Mouse (Mus musculus): ENCODE results near the gene Ilf3. TPM values are rescaled to one million over a fixed set of nuclear protein-coding genes. Genes with fewer than 3 reads are reported as not detected.

Gene Ilf3
- polyA plus RNA-seq, 1 experiment: 55.5 TPM

DNA sequence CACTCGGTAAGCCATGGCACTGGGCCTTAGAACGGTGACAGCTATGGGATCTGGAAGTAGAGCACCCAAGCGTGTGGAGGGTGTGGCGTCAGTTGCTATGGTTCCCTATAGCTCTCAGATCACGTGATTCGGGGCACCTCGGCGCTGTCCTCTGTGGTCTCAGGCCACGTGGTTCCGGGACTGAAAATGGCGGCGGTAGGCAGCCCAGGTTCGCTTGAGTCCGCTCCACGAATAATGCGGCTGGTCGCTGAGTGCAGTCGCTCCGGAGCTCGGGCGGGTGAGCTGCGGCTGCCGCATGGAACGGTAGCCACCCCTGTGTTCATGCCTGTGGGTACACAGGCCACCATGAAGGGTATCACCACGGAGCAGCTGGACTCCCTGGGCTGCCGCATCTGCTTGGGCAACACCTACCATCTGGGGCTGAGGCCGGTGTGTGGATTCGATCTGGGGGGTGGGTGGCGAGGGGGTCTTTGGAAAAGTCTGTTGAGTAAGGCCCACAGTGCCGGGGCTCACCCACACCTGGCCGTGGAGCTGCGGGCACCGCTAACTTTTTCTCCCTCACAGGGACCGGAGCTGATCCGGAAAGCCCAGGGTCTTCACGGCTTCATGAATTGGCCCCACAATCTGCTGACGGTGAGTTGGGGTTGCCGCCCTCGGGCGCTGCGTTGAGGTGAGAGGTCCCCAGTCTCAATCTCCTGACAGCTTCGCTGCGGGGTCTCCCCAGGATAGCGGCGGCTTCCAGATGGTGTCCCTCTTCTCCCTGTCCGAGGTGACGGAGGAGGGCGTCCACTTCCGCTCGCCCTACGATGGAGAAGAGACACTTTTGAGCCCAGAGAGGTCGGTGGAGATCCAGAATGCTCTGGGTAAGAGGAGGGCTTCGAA, 44.2 kb downstream of the Ilf3 start, which contains the start of gene Qtrt1:
TSS of gene Qtrt1 (plus strand) at position 169 of the 882 bp plus-strand sequence.
- H3K36me3 ChIP-seq (replicated peaks; ENCODE audit: low read length): peaks cover 32% of the 10 kb centered on the region
- H3K4me1 ChIP-seq: peaks cover 47% of the 10 kb centered on the region
- TF ChIP-seq GATA1 (IDR thresholded peaks at IDR 0.05; ENCODE audit: borderline replicate concordance, low read length) (no peak), FLI1 (IDR thresholded peaks at IDR 0.05; ENCODE audit: low read length) (no peak)
- no peaks in the 10 kb centered on the region for H3K27me3 ChIP-seq (replicated peaks)
- peak within 1 kb of the TSS; percentile 97 for H3K4me3 ChIP-seq (replicated peaks)
- H3K9me3 ChIP-seq: no peaks in the 10 kb centered on the region

- H3K4me3 ChIP-seq (replicated peaks): no peak overlapping the region
- no peaks in the 10 kb centered on the region for H3K27me3 ChIP-seq (replicated peaks)
- no peak for TF ChIP-seq FLI1 (IDR thresholded peaks at IDR 0.05; ENCODE audit: low read length)
- TF ChIP-seq GATA1 (IDR thresholded peaks at IDR 0.05; ENCODE audit: borderline replicate concordance, low read length): no peak
- H3K4me1 ChIP-seq: peaks cover 39% of the 10 kb centered on the region
- H3K9me3 ChIP-seq: no peaks in the 10 kb centered on the region
- peaks cover 80% of the 10 kb centered on the region for H3K36me3 ChIP-seq (replicated peaks; ENCODE audit: low read length)
These were observed 50.2 kb downstream of the Ilf3 start for GRCm38 (mm10) chr9:21417866-21418265.

DNA sequence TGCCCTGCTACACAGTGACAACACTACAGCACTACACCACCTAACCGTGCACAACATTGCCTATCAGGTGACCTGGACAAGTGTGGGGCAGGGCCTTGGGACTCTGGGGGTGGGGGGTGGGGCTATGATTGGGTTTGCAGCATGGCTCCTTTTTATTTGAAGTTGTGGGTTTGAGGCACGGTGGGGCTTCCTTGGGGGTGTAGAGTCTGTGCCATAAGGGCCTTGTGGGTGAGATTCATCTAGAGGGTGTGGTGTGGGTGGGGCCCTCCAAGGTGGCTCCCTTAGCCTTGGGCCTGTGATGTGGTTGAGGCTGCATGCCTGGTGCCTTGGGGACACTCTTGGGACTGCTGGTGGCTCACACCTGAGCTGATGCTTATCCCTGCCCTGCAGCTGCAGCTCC, 52.0 kb downstream of the Ilf3 start:
- Histone ChIP-seq H3K4me1 (peaks cover 39% of the 10 kb centered on the region), H3K36me3 (replicated peaks; ENCODE audit: low read length) (peaks cover 72% of the 10 kb centered on the region), H3K27me3 (replicated peaks) (no peaks in the 10 kb centered on the region), H3K9me3 (no peaks in the 10 kb centered on the region), H3K4me3 (replicated peaks) (peak overlapping the region; percentile 31)
- TF ChIP-seq GATA1 (IDR thresholded peaks at IDR 0.05; ENCODE audit: borderline replicate concordance, low read length) (no peak), FLI1 (IDR thresholded peaks at IDR 0.05; ENCODE audit: low read length) (no peak)

DNA sequence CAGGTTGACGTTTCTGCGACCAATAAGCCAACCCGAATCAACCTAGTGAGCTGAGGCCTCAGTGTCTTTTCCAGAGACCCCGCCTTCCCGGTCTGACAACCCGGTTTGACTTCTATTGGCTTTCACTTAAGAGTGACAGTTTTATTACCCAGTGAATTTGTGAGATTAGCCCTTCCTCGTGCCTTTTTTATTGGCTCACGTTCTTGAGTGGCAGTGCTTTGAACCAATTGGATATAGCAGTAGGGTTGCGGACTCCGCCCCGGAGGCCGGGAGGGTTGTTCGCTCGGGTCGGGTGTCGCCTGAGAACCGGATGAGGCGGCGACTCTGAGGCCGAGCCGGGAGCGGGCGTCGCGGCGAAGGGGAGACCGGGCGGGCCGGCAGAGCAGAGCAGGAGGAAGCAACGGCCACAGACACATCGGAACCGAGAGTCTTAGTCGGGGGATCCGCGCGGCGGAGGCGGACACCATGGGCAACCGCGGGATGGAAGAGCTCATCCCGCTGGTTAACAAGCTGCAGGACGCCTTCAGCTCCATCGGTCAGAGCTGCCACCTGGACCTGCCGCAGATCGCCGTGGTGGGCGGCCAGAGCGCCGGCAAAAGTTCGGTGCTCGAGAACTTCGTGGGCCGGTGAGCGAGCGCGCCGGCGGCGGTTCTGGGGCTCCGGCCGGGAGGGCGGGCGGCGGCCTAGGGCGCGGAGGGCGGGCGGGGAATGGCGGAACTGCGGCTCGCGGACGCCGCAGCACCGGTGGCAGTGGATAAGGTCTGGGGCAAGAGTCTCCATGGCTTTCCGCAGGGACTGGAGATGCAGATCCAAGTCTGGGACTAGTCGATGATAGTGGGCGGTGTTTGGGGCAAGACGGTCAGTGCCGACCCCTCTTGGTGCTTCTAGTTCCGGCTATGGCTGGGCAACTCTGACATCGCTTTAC, 57.2 kb downstream of the Ilf3 start, which contains the start of gene Dnm2:
TSS of gene Dnm2 (plus strand) at position 278 of the 925 bp plus-strand sequence.
- TF ChIP-seq FLI1 (IDR thresholded peaks at IDR 0.05; ENCODE audit: low read length): no peak
- Histone ChIP-seq H3K4me3 (replicated peaks) (peak within 1 kb of the TSS; percentile 99), H3K27me3 (replicated peaks) (no peaks in the 10 kb centered on the region), H3K36me3 (replicated peaks; ENCODE audit: low read length) (peaks cover 58% of the 10 kb centered on the region), H3K9me3 (no peaks in the 10 kb centered on the region), H3K4me1 (peaks cover 65% of the 10 kb centered on the region)

DNA sequence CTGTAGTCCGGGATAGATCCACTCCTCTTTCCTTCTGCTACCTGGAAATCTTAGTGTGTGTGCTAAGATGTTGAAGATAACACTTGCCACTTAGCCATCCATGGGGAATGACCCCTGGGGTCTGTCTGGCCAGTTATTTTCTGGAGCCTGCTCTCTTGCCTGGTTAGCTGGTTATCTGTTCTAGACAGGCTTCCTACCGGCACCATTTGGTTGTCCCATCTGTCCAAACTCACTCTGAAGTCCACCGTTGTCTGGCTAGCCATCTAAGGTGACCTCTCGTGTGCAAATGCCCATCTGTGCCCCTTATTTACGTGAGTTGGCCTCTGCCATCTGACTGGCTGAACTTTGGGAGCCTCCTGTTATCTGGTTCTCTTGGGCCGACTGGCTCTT, 57.9 kb downstream of the Ilf3 start:
- Histone ChIP-seq H3K4me3 (replicated peaks) (peak overlapping the region; percentile 99), H3K27me3 (replicated peaks) (no peaks in the 10 kb centered on the region), H3K4me1 (peaks cover 71% of the 10 kb centered on the region), H3K9me3 (no peaks in the 10 kb centered on the region), H3K36me3 (replicated peaks; ENCODE audit: low read length) (peaks cover 58% of the 10 kb centered on the region)
- TF ChIP-seq FLI1 (IDR thresholded peaks at IDR 0.05; ENCODE audit: low read length): no peak
- no peak for TF ChIP-seq GATA1 (IDR thresholded peaks at IDR 0.05; ENCODE audit: borderline replicate concordance, low read length)

- no peak for TF ChIP-seq FLI1 (IDR thresholded peaks at IDR 0.05; ENCODE audit: low read length)
- no peak for TF ChIP-seq GATA1 (IDR thresholded peaks at IDR 0.05; ENCODE audit: borderline replicate concordance, low read length)
- H3K4me3 ChIP-seq (replicated peaks): peak overlapping the region; percentile 99
- no peaks in the 10 kb centered on the region for H3K9me3 ChIP-seq
- H3K27me3 ChIP-seq (replicated peaks): no peaks in the 10 kb centered on the region
- peaks cover 58% of the 10 kb centered on the region for H3K36me3 ChIP-seq (replicated peaks; ENCODE audit: low read length)
- H3K4me1 ChIP-seq: peaks cover 76% of the 10 kb centered on the region
These were observed 58.3 kb downstream of the Ilf3 start for GRCm38 (mm10) chr9:21426013-21426412.

- H3K9me3 ChIP-seq: no peaks in the 10 kb centered on the region
- TF ChIP-seq FLI1 (IDR thresholded peaks at IDR 0.05; ENCODE audit: low read length): no peak
- no peak for TF ChIP-seq GATA1 (IDR thresholded peaks at IDR 0.05; ENCODE audit: borderline replicate concordance, low read length)
- peaks cover 81% of the 10 kb centered on the region for H3K4me1 ChIP-seq
- H3K36me3 ChIP-seq (replicated peaks; ENCODE audit: low read length): peaks cover 58% of the 10 kb centered on the region
- H3K27me3 ChIP-seq (replicated peaks): no peaks in the 10 kb centered on the region
- H3K4me3 ChIP-seq (replicated peaks): peak overlapping the region; percentile 99
These were observed 58.9 kb downstream of the Ilf3 start for GRCm38 (mm10) chr9:21426525-21426924.

DNA sequence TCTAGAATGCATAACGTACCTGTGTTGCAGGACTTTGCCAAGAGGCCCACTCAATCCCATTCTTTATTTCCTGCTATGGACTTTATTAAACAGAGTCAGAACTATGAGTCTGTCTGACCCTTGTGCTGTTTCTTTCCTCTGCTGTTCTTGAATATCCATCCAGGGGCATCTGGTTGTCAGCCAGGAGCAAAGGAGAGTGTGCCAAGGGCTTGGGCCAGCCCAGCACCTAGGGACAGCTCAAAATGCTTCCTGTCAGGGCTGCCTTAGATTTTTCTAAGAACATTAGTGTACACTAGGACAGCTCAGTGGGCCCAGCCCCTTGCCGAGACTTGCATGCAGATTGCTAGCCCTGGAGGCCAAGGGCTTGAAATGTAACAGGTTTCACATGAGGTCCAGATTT, 60.1 kb downstream of the Ilf3 start:
- H3K36me3 ChIP-seq (replicated peaks; ENCODE audit: low read length): peaks cover 58% of the 10 kb centered on the region
- no peaks in the 10 kb centered on the region for H3K9me3 ChIP-seq
- no peaks in the 10 kb centered on the region for H3K27me3 ChIP-seq (replicated peaks)
- no peak for TF ChIP-seq GATA1 (IDR thresholded peaks at IDR 0.05; ENCODE audit: borderline replicate concordance, low read length)
- TF ChIP-seq FLI1 (IDR thresholded peaks at IDR 0.05; ENCODE audit: low read length): no peak
- H3K4me1 ChIP-seq: peaks cover 86% of the 10 kb centered on the region
- H3K4me3 ChIP-seq (replicated peaks): no peak overlapping the region

GRCm38 (mm10) chr9:21428178-21428577, 60.5 kb downstream of the Ilf3 start:
- Histone ChIP-seq H3K27me3 (replicated peaks) (no peaks in the 10 kb centered on the region), H3K4me1 (peaks cover 85% of the 10 kb centered on the region), H3K9me3 (no peaks in the 10 kb centered on the region), H3K4me3 (replicated peaks) (peak overlapping the region; percentile 40), H3K36me3 (replicated peaks; ENCODE audit: low read length) (peaks cover 57% of the 10 kb centered on the region)
- TF ChIP-seq GATA1 (IDR thresholded peaks at IDR 0.05; ENCODE audit: borderline replicate concordance, low read length): no peak

Measured in megakaryocyte, embryonic 14.5 days (primary cell).